Mouse (Mus musculus): ENCODE measurements at regions not wholly inside any gene's neighbourhood (a gene's known extent, or its start where the extent isn't known, plus 50 kb on each side); places are given as distances from the start of the nearest gene placed in this dataset.

DNA sequence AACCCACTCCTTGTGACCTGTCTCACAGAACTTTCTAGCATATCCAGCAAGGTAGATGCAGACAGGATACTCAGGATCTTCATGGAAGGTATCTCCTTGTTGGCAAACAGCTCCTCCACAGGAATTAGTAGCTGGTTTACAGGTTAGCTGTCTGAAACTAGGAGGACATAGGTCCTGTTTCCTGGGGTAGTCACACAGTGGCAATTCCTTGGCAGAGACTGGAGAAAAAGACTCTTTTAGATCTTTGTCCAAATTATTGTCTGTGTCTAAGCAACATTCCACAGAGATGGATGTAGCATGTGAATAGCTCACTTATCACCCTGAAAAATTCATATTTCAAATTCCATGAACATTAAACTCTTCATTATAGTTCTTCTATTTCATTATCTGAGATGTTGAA, 253.8 kb upstream of the Kif2b start:
- TF ChIP-seq CTCF (IDR thresholded peaks at IDR 0.05; ENCODE audit: borderline replicate concordance, extremely low read depth, insufficient read depth, insufficient read length) (no peak), POLR2A (IDR thresholded peaks at IDR 0.05; ENCODE audit: borderline replicate concordance, extremely low read depth, insufficient read depth, insufficient read length, poor library complexity, severe bottlenecking) (no peak)

Measured in brain, embryonic 14.5 days (tissue).